Mouse (Mus musculus) myocyte (in vitro differentiated cells): ENCODE data around the gene Six3.

Experiments
- MAX ChIP-seq: IDR thresholded peaks from one replicate; pipeline ENCODE4 v1.6.1; 2011; ENCODE audit warnings: low read depth, mild to moderate bottlenecking, control low read depth
- MYOD1 ChIP-seq, 3 experiments: IDR thresholded peaks; one replicate each; pipeline ENCODE4 v1.6.1; 2011; ENCODE audit warnings: control low read depth in 2 of 3, low read depth in 2 of 3, mild to moderate bottlenecking in 2 of 3, moderate library complexity in 1 of 3; ENCODE audit not compliant: insufficient read length in 2 of 3, control insufficient read depth in 1 of 3
- MYOG ChIP-seq, 3 experiments: IDR thresholded peaks; one replicate each; pipeline ENCODE4 v1.6.1; 2011; ENCODE audit warnings: control low read depth in 2 of 3, low read depth in 2 of 3, mild to moderate bottlenecking in 2 of 3; ENCODE audit not compliant: insufficient read length in 2 of 3, control insufficient read depth in 1 of 3, insufficient read depth in 1 of 3
- POLR2A ChIP-seq: IDR thresholded peaks from one replicate; pipeline ENCODE4 v1.6.1; 2011; ENCODE audit warnings: low read depth, mild to moderate bottlenecking, control low read depth, moderate library complexity; ENCODE audit not compliant: insufficient read length
- REST ChIP-seq: IDR thresholded peaks from one replicate; pipeline ENCODE4 v1.6.1; 2011; ENCODE audit warnings: mild to moderate bottlenecking, control low read depth, moderate library complexity; ENCODE audit not compliant: insufficient read depth, insufficient read length
- USF1 ChIP-seq: IDR thresholded peaks from one replicate; pipeline ENCODE4 v1.6.1; 2011; ENCODE audit warnings: low read depth, mild to moderate bottlenecking, control low read depth, moderate library complexity

GRCm38 (mm10) chr17:85630296-85631050 lies 17.1 kb downstream of the Six3 start:
- no peak for TF ChIP-seq MAX
- TF ChIP-seq POLR2A: no peak
- no peak for TF ChIP-seq USF1
- no peak for TF ChIP-seq MYOG (IDR thresholded peaks at IDR 0.05; ENCODE audit: control insufficient read depth in 1 of 3, insufficient read depth in 1 of 3, insufficient read length in 2 of 3, low read depth in 2 of 3)
- no peak for TF ChIP-seq REST
- TF ChIP-seq MYOD1 (IDR thresholded peaks at IDR 0.05; ENCODE audit: control insufficient read depth in 1 of 3, insufficient read length in 2 of 3, low read depth in 2 of 3): no peak
